Mouse (Mus musculus): Measurements from ENCODE around the gene Rhag.

Gene Rhag

GRCm38 (mm10) chr17:40810934-40811333, at the start of gene Rhag:
Gene Rhag (plus strand): TSS chr17:40811126.
- no peak for DNase-seq (ENCODE audit: low read depth, low spot score)

- DNase-seq (ENCODE audit: low read depth, low spot score): no peak
Observed at GRCm38 (mm10) chr17:40763662-40764061, 47.3 kb upstream of the Rhag start.

GRCm38 (mm10) chr17:40767120-40767519, 43.8 kb upstream of the Rhag start:
- no peak for DNase-seq (ENCODE audit: low read depth, low spot score)

GRCm38 (mm10) chr17:40789877-40790276, 21.0 kb upstream of the Rhag start:
- DNase-seq (ENCODE audit: low read depth, low spot score): no peak

- peak; percentile 71 for DNase-seq (ENCODE audit: low read depth, low spot score)
Observed at GRCm38 (mm10) chr17:40793921-40794854, 16.7 kb upstream of the Rhag start.

GRCm38 (mm10) chr17:40802707-40803340, 8.1 kb upstream of the Rhag start:
- DNase-seq (ENCODE audit: low read depth, low spot score): no peak

- no peak for DNase-seq (ENCODE audit: low read depth, low spot score)
Observed at GRCm38 (mm10) chr17:40806550-40806949, 4.4 kb upstream of the Rhag start.

GRCm38 (mm10) chr17:40806953-40807572, 3.9 kb upstream of the Rhag start, which contains the start of gene Crisp2:
Gene Crisp2 (minus strand): TSS chr17:40807003.
- DNase-seq (ENCODE audit: low read depth, low spot score): no peak

- no peak for DNase-seq (ENCODE audit: low read depth, low spot score)
Observed at GRCm38 (mm10) chr17:40808071-40808470, 2.9 kb upstream of the Rhag start.

GRCm38 (mm10) chr17:40811560-40811959, 634 bp downstream of the Rhag start:
- DNase-seq (ENCODE audit: low read depth, low spot score): no peak

- DNase-seq (ENCODE audit: low read depth, low spot score): no peak
Observed at GRCm38 (mm10) chr17:40812259-40812658, 1.3 kb downstream of the Rhag start.

GRCm38 (mm10) chr17:40817340-40817943, 6.5 kb downstream of the Rhag start:
- DNase-seq (ENCODE audit: low read depth, low spot score): no peak

GRCm38 (mm10) chr17:40821477-40821876, 10.6 kb downstream of the Rhag start:
- DNase-seq (ENCODE audit: low read depth, low spot score): no peak

- DNase-seq (ENCODE audit: low read depth, low spot score): peak; percentile 44
Observed at GRCm38 (mm10) chr17:40823817-40824216, 12.9 kb downstream of the Rhag start.

- DNase-seq (ENCODE audit: low read depth, low spot score): peak; percentile 68
Observed at GRCm38 (mm10) chr17:40824549-40824948, 13.6 kb downstream of the Rhag start.

- no peak for DNase-seq (ENCODE audit: low read depth, low spot score)
Observed at GRCm38 (mm10) chr17:40831870-40832269, 20.9 kb downstream of the Rhag start.

- DNase-seq (ENCODE audit: low read depth, low spot score): peak; percentile 57
Observed at GRCm38 (mm10) chr17:40837308-40837707, 26.4 kb downstream of the Rhag start.

GRCm38 (mm10) chr17:40855065-40855464, 44.1 kb downstream of the Rhag start:
- no peak for DNase-seq (ENCODE audit: low read depth, low spot score)

- no peak for DNase-seq (ENCODE audit: low read depth, low spot score)
Observed at GRCm38 (mm10) chr17:40868952-40869747, 58.2 kb downstream of the Rhag start.

- no peak for DNase-seq (ENCODE audit: low read depth, low spot score)
Observed at GRCm38 (mm10) chr17:40872626-40873025, 61.7 kb downstream of the Rhag start.

GRCm38 (mm10) chr17:40873582-40874011, 62.7 kb downstream of the Rhag start:
- no peak for DNase-seq (ENCODE audit: low read depth, low spot score)
